Mouse (Mus musculus) embryonic stem cell, embryonic (primary cell): ENCODE measurements around the gene Ctf2.

ENCODE experiments used
- CTCF ChIA-PET, 4 experiments: fragments of 300-600 bp in 2 of 4; fragments of 350-600 bp in 2 of 4; sonication (Branson Sonifier 250); formaldehyde crosslinking; loops; one replicate each; lab custom pipeline; 2022; ENCODE audit warnings: inconsistent platforms in 2 of 4; lab: Charles Lee
- POLR2A ChIA-PET, 4 experiments: fragments of 300-600 bp in 2 of 4; fragments of 350-600 bp in 2 of 4; sonication (Branson Sonifier 250); formaldehyde crosslinking; loops; one replicate each; lab custom pipeline; 2022; ENCODE audit warnings: antibody characterized with exemption in 4 of 4, inconsistent platforms in 1 of 4; lab: Charles Lee

Gene Ctf2

DNA sequence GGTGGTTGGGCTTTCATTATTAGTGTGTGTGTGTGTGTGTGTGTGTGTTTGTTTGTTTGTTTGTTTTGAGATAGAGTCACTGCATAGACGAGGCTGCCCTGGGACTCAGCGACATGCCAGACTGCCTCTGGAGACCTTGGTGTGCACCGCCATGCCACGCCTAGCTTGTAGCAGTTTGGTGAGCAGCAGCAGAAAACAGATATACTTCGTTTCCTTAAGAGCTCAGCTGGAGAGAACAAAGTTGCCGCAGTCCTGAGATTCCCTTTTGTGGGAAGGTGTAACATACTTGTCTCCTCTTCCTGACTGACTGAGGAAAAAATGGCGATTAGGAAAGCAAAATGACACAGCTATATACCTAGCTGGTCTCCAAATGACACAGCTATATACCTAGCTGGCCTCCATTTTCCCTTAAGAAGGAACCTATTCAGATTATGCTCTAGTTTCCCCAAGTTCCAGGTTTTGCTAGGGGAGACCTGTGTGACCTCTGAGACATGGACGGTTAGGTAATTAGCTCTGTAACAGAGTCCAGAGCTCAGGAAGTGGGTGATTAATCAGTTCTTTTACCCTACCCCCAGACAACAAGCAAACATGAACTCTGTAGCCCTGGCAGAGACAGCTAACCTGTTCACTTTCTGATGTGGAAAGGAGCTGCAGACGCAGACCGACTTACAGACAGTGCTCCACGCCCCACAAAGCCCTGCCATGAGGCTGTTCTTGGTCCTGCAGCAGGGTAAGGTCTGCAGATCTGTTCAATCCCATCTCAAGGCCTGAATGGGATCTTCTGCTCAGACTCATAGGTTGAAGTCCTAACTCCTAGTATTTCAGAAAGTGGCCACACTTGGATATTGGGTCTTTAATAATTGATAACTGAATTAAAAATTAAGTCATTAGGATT lies 59.8 kb downstream of the Ctf2 start:
- ChIA-PET POLR2A (interaction anchor here in 2 of 4 experiments (1.1 to 1.3 kb wide), 3 partner anchors 38 to 129 kb away, joined by 3 to 4 read pairs (median 3); partner anchors contain the start of genes Ctf1 (in 1 of the 2) and Hsd3b7 (in 1 of the 2)), CTCF (interaction anchor here in 3 of 4 experiments (0.5 to 1.3 kb wide), 5 partner anchors 10 to 218 kb away, joined by 3 to 5 read pairs (median 3); partner anchors contain the start of gene Prss53 (in 1 of the 3))
